Mouse (Mus musculus) common myeloid progenitor, adult 5-6 weeks (primary cell): Measurements from ENCODE around the gene Ern1. TPM values are rescaled to one million over a fixed set of nuclear protein-coding genes. Genes with fewer than 3 reads are reported as not detected.

Experiments
- ATAC-seq: replicated peaks from 2 replicates; pipeline ENCODE4 v1.8.0; 2016; ENCODE audit warnings: low read depth, mild to moderate bottlenecking, moderate TSS enrichment, inconsistent platforms; ENCODE audit not compliant: poor library complexity, severe bottlenecking
- total RNA-seq: library from RNA; stranded (forward); fragments of 200-1000, 187-1606 nt; gene quantifications from 2 replicates; pipeline ENCODE4 v1.2.3, GENCODE M21; 2017

The Ern1 gene
- 21.1 and 32.6 TPM in 2 replicates for total RNA-seq

- peak; percentile 91 for ATAC-seq
Observed at GRCm38 (mm10) chr11:106487733-106488115, at the start of gene Ern1. Gene Ern1 (minus strand): TSS chr11:106487852.

GRCm38 (mm10) chr11:106536253-106536912 is 48.7 kb upstream of the Ern1 start:
- ATAC-seq: peak; percentile 82

- no peak for ATAC-seq
Observed at GRCm38 (mm10) chr11:106535660-106536252, 48.1 kb upstream of the Ern1 start.

GRCm38 (mm10) chr11:106532248-106532790 is 44.7 kb upstream of the Ern1 start:
- no peak for ATAC-seq

GRCm38 (mm10) chr11:106529786-106530185 is 42.1 kb upstream of the Ern1 start:
- no peak for ATAC-seq

- no peak for ATAC-seq
Observed at GRCm38 (mm10) chr11:106529113-106529512, 41.5 kb upstream of the Ern1 start.

GRCm38 (mm10) chr11:106527926-106528325 is 40.3 kb upstream of the Ern1 start:
- no peak for ATAC-seq

GRCm38 (mm10) chr11:106527147-106527821 is 39.6 kb upstream of the Ern1 start:
- no peak for ATAC-seq

- peak; percentile 73; the same call in 1 of the 2 replicates for ATAC-seq
Observed at GRCm38 (mm10) chr11:106522538-106522937, 34.9 kb upstream of the Ern1 start.

GRCm38 (mm10) chr11:106521612-106522011 is 34.0 kb upstream of the Ern1 start:
- no peak for ATAC-seq

- no peak for ATAC-seq
Observed at GRCm38 (mm10) chr11:106520404-106520803, 32.8 kb upstream of the Ern1 start.

GRCm38 (mm10) chr11:106519519-106519918 is 31.9 kb upstream of the Ern1 start:
- ATAC-seq: no peak

- ATAC-seq: no peak
Observed at GRCm38 (mm10) chr11:106518391-106518790, 30.7 kb upstream of the Ern1 start.

- ATAC-seq: peak; percentile 69
Observed at GRCm38 (mm10) chr11:106515079-106515745, 27.6 kb upstream of the Ern1 start.

- no peak for ATAC-seq
Observed at GRCm38 (mm10) chr11:106514446-106514845, 26.8 kb upstream of the Ern1 start.

- ATAC-seq: peak; percentile 58
Observed at GRCm38 (mm10) chr11:106513166-106513565, 25.5 kb upstream of the Ern1 start.

GRCm38 (mm10) chr11:106512006-106512390 is 24.3 kb upstream of the Ern1 start:
- ATAC-seq: no peak

- no peak for ATAC-seq
Observed at GRCm38 (mm10) chr11:106511236-106512005, 23.8 kb upstream of the Ern1 start.

GRCm38 (mm10) chr11:106507638-106508037 is 20.0 kb upstream of the Ern1 start:
- peak; percentile 16; the same call in 1 of the 2 replicates for ATAC-seq

- ATAC-seq: no peak
Observed at GRCm38 (mm10) chr11:106506211-106506610, 18.6 kb upstream of the Ern1 start.
